Mouse (Mus musculus) fat pad, adult 2 months (tissue): ENCODE results near the gene Ell.
"Not testable (repeated sequence)": the region's sequence is repeated elsewhere in the genome, so short reads cannot be mapped to it uniquely, and the experiment has no call there.

Source experiments
- DNase-seq: peaks from one replicate; pipeline ENCODE4 v3.0.0-alpha.2; 2011; ENCODE audit warnings: low read depth, low spot score; ENCODE audit errors: extremely low read depth

The Ell gene

GRCm38 (mm10) chr8:70506328-70507026 is 32.8 kb upstream of the Ell start, which contains the start of gene Rex1bd:
Gene Rex1bd (minus strand): TSS chr8:70506752.
- no peak for DNase-seq

GRCm38 (mm10) chr8:70507027-70507393 is 32.2 kb upstream of the Ell start:
- no peak for DNase-seq

- DNase-seq, result no peak
These were observed 29.8 kb upstream of the Ell start for GRCm38 (mm10) chr8:70509281-70509952.

GRCm38 (mm10) chr8:70510228-70510915 is 28.9 kb upstream of the Ell start, which contains the start of gene Uba52:
Gene Uba52 (minus strand): TSS chr8:70510801.
- no peak for DNase-seq

GRCm38 (mm10) chr8:70511174-70511573 is 28.1 kb upstream of the Ell start:
- not testable (repeated sequence) for DNase-seq

- no peak for DNase-seq
These were observed 27.5 kb upstream of the Ell start for GRCm38 (mm10) chr8:70511770-70512169.

- DNase-seq, result no peak
These were observed 26.9 kb upstream of the Ell start for GRCm38 (mm10) chr8:70512253-70512903.

- DNase-seq, result no peak
These were observed 25.8 kb upstream of the Ell start for GRCm38 (mm10) chr8:70513441-70513840.

GRCm38 (mm10) chr8:70517940-70518643 is 21.2 kb upstream of the Ell start:
- DNase-seq, result no peak

- DNase-seq, result no peak
These were observed 20.2 kb upstream of the Ell start for GRCm38 (mm10) chr8:70519043-70519442.

- no peak for DNase-seq
These were observed 19.7 kb upstream of the Ell start for GRCm38 (mm10) chr8:70519606-70520005.

- DNase-seq, result no peak
These were observed 16.5 kb upstream of the Ell start for GRCm38 (mm10) chr8:70522592-70523403.

GRCm38 (mm10) chr8:70527111-70527511 is 12.1 kb upstream of the Ell start:
- no peak for DNase-seq

GRCm38 (mm10) chr8:70527512-70528181 is 11.6 kb upstream of the Ell start, which contains the start of the genes Fkbp8 and Kxd1:
Gene Fkbp8 (plus strand): TSS chr8:70527724.
Gene Kxd1 (minus strand): TSS chr8:70527956.
- DNase-seq, result no peak

- no peak for DNase-seq
These were observed 11.0 kb upstream of the Ell start for GRCm38 (mm10) chr8:70528182-70528797.

- DNase-seq, result no peak
These were observed 10.0 kb upstream of the Ell start for GRCm38 (mm10) chr8:70529299-70529698.

GRCm38 (mm10) chr8:70529741-70530161 is 9.5 kb upstream of the Ell start:
- DNase-seq, result no peak

- no peak for DNase-seq
These were observed 8.9 kb upstream of the Ell start for GRCm38 (mm10) chr8:70530314-70530713.

- no peak for DNase-seq
These were observed 5.0 kb upstream of the Ell start for GRCm38 (mm10) chr8:70534281-70534680.
